Mouse (Mus musculus): ENCODE measurements around the gene Irx4. TPM values are rescaled to one million over a fixed set of nuclear protein-coding genes. Genes with fewer than 3 reads are reported as not detected.

The Irx4 gene
- polyA plus RNA-seq, 1 experiment from 2014 or later: 0.44 TPM

DNA sequence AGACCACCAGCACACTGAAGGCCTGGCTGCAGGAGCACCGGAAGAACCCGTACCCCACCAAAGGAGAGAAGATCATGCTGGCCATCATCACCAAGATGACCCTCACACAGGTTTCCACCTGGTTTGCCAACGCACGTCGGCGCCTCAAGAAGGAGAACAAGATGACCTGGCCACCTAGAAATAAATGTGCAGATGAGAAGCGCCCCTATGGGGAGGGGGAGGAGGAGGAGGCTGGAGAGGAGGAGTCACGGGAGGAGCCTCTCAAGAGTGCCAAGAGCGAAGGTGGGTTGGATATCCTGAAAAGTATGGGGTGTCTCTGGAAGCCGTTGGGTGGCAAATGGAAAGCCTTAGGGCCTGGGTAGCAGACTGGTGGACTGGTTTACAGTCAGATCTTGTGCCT, 7.3 kb downstream of the Irx4 start:
- H3K4me1 ChIP-seq (ENCODE audit: control insufficient read depth, insufficient read depth, low read length): peaks cover 20% of the 10 kb centered on the region; the same call in 1 of the 2 replicates
- no peaks in the 10 kb centered on the region for H3K36me3 ChIP-seq (ENCODE audit: control insufficient read depth, insufficient read depth, low read length)
- WGBS: 13% methylated on average over 10 of the region's 10 CpGs
- H3K4me3 ChIP-seq (ENCODE audit: low read length): no peak overlapping the region
- no peak overlapping the region for H3K4me2 ChIP-seq (ENCODE audit: low read depth, low read length)
- H3K9me3 ChIP-seq (ENCODE audit: control insufficient read depth, low read length): no peaks in the 10 kb centered on the region
- no peak overlapping the region for H3K9ac ChIP-seq (ENCODE audit: low read depth, low read length)
- no peak overlapping the region for H3K27ac ChIP-seq (ENCODE audit: low read length)
- no peak for ATAC-seq
- peaks cover 90% of the 10 kb centered on the region for H3K27me3 ChIP-seq (replicated peaks; ENCODE audit: control insufficient read depth, insufficient read depth, low read length)

DNA sequence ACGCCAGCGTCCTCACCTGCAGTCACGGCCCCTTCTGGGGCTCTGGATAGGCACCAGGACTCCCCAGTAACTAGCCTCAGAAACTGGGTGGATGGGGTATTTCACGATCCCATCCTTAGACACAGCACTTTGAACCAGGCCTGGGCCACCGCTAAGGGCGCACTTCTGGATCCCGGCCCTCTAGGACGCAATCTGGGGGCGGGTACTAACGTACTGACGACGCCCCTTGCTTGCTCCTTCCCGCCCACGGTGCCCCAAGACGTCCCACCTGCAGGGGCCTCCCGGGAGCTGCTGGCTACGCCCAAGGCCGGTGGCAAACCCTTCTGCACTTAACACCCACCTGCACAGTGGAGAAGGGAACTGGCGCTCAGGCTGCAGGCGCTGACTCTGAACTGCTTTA, 8.4 kb downstream of the Irx4 start:
- no peaks in the 10 kb centered on the region for H3K36me3 ChIP-seq (ENCODE audit: control insufficient read depth, insufficient read depth, low read length)
- H3K27me3 ChIP-seq (replicated peaks; ENCODE audit: control insufficient read depth, insufficient read depth, low read length): peaks cover 92% of the 10 kb centered on the region
- no peaks in the 10 kb centered on the region for H3K9me3 ChIP-seq (ENCODE audit: control insufficient read depth, low read length)
- peaks cover 20% of the 10 kb centered on the region; the same call in 1 of the 2 replicates for H3K4me1 ChIP-seq (ENCODE audit: control insufficient read depth, insufficient read depth, low read length)
- 2% methylated on average over 20 of the region's 20 CpGs for WGBS
- H3K4me3 ChIP-seq (ENCODE audit: low read length): peak overlapping the region; percentile 11
- H3K4me2 ChIP-seq (ENCODE audit: low read depth, low read length): peak overlapping the region; percentile 42
- peak; percentile 86 for ATAC-seq
- no peak overlapping the region for H3K27ac ChIP-seq (ENCODE audit: low read length)
- no peak overlapping the region for H3K9ac ChIP-seq (ENCODE audit: low read depth, low read length)

DNA sequence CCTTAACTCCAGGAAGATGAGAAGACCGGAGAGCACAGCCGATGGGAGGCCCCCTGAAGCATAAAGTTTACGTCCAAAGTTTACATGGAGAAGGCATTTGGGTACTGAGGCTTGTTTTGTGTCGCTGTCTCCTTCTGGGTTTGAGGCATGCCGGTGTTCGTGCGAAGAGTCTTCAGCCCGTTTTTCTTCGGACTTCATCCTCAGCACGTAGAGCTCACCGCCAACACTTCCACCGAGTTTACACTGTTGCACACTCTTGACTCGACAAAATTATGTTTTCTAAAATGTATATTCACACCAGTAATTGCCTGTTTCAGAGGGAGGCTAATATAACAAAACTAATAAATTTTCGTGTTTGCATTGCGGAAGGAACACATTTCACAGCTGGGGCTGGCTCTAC, 9.0 kb downstream of the Irx4 start:
- peak overlapping the region; percentile 11 for H3K4me3 ChIP-seq (ENCODE audit: low read length)
- WGBS: 9% methylated on average over 15 of the region's 15 CpGs
- H3K27me3 ChIP-seq (replicated peaks; ENCODE audit: control insufficient read depth, insufficient read depth, low read length): peaks cover 92% of the 10 kb centered on the region
- peak overlapping the region; percentile 42 for H3K4me2 ChIP-seq (ENCODE audit: low read depth, low read length)
- H3K27ac ChIP-seq (ENCODE audit: low read length): no peak overlapping the region
- no peak overlapping the region for H3K9ac ChIP-seq (ENCODE audit: low read depth, low read length)
- H3K4me1 ChIP-seq (ENCODE audit: control insufficient read depth, insufficient read depth, low read length): peaks cover 20% of the 10 kb centered on the region; the same call in 1 of the 2 replicates
- ATAC-seq: no peak
- H3K36me3 ChIP-seq (ENCODE audit: control insufficient read depth, insufficient read depth, low read length): no peaks in the 10 kb centered on the region
- H3K9me3 ChIP-seq (ENCODE audit: control insufficient read depth, low read length): no peaks in the 10 kb centered on the region

DNA sequence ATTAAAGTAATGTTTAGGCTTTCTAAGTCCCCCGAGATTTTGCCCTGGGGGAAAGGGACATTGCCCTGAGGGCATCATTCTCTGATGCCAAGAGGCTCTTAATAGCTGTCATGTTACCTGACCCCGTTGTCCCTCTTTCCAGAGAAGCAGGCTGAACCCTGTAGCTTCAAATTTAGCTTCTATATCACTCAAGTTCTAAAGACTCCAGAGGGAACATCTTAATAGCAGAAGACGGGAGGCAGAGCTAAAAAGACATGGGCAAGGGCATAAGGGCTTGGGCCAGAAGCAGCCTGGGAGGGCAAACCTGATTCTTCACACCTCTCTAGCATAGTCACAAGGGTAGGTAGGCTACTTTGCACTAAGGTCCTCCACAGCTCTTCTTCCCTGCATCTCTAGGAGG, 9.6 kb downstream of the Irx4 start:
- no peaks in the 10 kb centered on the region for H3K9me3 ChIP-seq (ENCODE audit: control insufficient read depth, low read length)

DNA sequence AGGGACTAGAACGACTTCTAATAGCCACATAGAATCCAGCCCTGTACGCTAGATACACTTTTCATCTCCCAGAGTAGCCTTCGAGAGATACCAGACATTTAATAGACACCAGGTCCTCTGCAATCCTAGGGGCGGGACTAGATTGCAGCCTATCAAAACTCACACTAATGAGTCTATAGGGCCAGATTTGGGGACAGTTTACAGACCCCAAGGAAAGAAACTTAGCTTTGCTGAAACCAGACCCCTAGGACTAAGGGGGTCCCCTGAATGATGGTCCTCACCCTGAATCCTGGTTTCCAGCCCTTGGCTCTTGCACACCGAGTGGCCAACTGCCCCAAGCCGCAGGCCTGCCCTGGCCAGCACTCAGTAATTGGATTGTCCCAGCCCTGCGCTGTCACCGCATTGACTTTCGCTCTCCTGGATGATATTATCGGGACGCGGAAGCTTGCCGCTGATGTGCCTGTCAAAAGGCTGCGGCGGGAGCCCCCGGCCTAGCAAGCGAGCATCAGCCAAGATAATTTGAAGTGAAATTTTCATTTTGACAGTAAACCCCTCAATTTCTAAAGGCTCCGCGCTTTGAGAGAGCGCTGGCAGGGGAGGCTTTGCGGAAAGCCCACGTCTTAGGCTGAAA, 10.3 kb downstream of the Irx4 start:
- Histone ChIP-seq H3K27me3 (replicated peaks; ENCODE audit: control insufficient read depth, insufficient read depth, low read length) (peaks cover 79% of the 10 kb centered on the region), H3K4me3 (ENCODE audit: low read length) (peak overlapping the region; percentile 41), H3K4me2 (ENCODE audit: low read depth, low read length) (peak overlapping the region; percentile 61), H3K4me1 (ENCODE audit: control insufficient read depth, insufficient read depth, low read length) (peaks cover 16% of the 10 kb centered on the region; the same call in 1 of the 2 replicates), H3K9ac (ENCODE audit: low read depth, low read length) (no peak overlapping the region), H3K36me3 (ENCODE audit: control insufficient read depth, insufficient read depth, low read length) (no peaks in the 10 kb centered on the region), H3K9me3 (ENCODE audit: control insufficient read depth, low read length) (no peaks in the 10 kb centered on the region), H3K27ac (ENCODE audit: low read length) (no peak overlapping the region)
- ATAC-seq: no peak
- 7% methylated on average over 22 of the region's 22 CpGs for WGBS

More for the DNA sequence above, 9.6 kb downstream of the Irx4 start:
- ATAC-seq: no peak
- H3K36me3 ChIP-seq (ENCODE audit: control insufficient read depth, insufficient read depth, low read length): no peaks in the 10 kb centered on the region
- 27% methylated on average over 3 of the region's 3 CpGs for WGBS
- H3K9ac ChIP-seq (ENCODE audit: low read depth, low read length): no peak overlapping the region
- no peak overlapping the region for H3K27ac ChIP-seq (ENCODE audit: low read length)
- peaks cover 20% of the 10 kb centered on the region; the same call in 1 of the 2 replicates for H3K4me1 ChIP-seq (ENCODE audit: control insufficient read depth, insufficient read depth, low read length)
- no peak overlapping the region for H3K4me2 ChIP-seq (ENCODE audit: low read depth, low read length)
- H3K27me3 ChIP-seq (replicated peaks; ENCODE audit: control insufficient read depth, insufficient read depth, low read length): peaks cover 86% of the 10 kb centered on the region
- no peak overlapping the region for H3K4me3 ChIP-seq (ENCODE audit: low read length)

DNA sequence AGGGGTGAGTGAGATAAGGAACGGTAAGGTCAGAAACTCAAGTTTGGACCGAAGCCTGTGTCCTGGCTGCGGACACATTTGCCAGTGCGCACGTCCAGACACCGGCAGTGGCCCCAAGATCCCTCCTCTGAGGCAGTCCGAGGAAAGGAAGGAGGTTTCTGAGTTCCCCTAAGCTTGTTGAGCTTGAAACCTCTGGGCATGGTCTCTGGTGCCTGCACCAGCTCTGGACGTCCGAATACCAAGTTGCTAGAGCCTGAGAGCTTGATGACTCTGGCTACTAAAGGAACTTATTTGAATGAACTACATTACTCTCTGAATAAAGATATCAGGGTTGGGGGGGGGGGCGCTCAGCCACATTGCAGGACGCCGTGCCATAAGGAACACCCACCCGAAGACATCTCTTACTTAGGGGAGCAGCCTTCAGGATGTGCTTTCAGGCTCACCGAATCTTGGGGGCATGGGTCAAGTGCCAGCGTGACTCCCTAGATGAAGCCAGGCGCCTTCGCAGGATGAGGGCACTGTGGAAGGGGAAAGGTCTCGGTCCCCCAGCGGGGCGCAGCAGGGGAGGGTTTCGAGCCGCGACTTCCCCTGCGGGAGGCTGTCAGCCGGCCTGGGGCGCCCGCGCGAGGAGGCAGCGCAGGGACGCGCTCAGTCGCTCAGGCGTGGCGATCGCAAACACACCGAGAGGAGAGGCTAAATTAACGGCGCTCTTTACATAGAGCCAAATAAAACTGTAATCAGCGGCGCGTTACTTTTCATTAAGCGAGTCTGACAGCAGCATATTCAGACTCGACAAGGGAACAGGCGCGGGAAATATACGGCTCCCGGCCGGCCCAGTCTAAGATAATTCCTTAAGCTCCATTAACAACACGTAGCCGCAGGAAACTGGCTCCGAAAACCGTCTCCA, 11.3 kb downstream of the Irx4 start:
- no peaks in the 10 kb centered on the region for H3K9me3 ChIP-seq (ENCODE audit: control insufficient read depth, low read length)
- WGBS: 1% methylated on average over 53 of the region's 53 CpGs
- no peak for ATAC-seq

DNA sequence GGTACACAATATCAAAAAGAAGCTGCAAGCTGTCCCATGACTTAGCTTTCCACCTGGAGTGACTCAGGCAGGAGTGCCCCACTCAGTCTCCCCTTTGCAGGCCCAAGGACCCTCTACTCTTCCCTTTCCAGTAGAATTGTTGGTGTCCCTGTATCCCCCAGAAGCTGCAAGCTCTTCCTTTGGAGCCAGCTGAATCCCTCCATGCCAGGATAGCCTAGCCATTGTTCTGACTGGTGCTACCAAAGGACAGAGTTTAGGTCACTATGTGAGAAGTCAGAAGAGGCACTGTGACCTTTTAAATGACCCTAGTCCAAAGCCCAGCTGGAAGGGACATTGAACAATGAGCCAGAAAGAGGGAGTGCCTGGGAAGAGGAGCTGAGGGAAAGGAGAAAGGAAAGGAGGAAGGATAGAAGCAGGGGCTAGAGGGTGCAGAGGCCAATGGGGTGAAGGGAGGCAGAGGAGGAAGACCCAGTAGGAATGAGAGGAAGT, 12.6 kb downstream of the Irx4 start:
- ATAC-seq: no peak
- Histone ChIP-seq H3K4me3 (ENCODE audit: low read length) (no peak overlapping the region), H3K9me3 (ENCODE audit: control insufficient read depth, low read length) (no peaks in the 10 kb centered on the region), H3K9ac (ENCODE audit: low read depth, low read length) (no peak overlapping the region), H3K27me3 (replicated peaks; ENCODE audit: control insufficient read depth, insufficient read depth, low read length) (peaks cover 62% of the 10 kb centered on the region), H3K36me3 (ENCODE audit: control insufficient read depth, insufficient read depth, low read length) (no peaks in the 10 kb centered on the region), H3K27ac (ENCODE audit: low read length) (no peak overlapping the region), H3K4me1 (ENCODE audit: control insufficient read depth, insufficient read depth, low read length) (peaks cover 18% of the 10 kb centered on the region; the same call in 1 of the 2 replicates), H3K4me2 (ENCODE audit: low read depth, low read length) (no peak overlapping the region)

More for the DNA sequence above, 11.3 kb downstream of the Irx4 start:
- Histone ChIP-seq H3K9ac (ENCODE audit: low read depth, low read length) (peak overlapping the region; percentile 11; the same call in 1 of the 2 replicates), H3K36me3 (ENCODE audit: control insufficient read depth, insufficient read depth, low read length) (no peaks in the 10 kb centered on the region), H3K27me3 (replicated peaks; ENCODE audit: control insufficient read depth, insufficient read depth, low read length) (peaks cover 75% of the 10 kb centered on the region), H3K27ac (ENCODE audit: low read length) (no peak overlapping the region), H3K4me2 (ENCODE audit: low read depth, low read length) (peak overlapping the region; percentile 61), H3K4me3 (ENCODE audit: low read length) (peak overlapping the region; percentile 41), H3K4me1 (ENCODE audit: control insufficient read depth, insufficient read depth, low read length) (peaks cover 16% of the 10 kb centered on the region; the same call in 1 of the 2 replicates)

DNA sequence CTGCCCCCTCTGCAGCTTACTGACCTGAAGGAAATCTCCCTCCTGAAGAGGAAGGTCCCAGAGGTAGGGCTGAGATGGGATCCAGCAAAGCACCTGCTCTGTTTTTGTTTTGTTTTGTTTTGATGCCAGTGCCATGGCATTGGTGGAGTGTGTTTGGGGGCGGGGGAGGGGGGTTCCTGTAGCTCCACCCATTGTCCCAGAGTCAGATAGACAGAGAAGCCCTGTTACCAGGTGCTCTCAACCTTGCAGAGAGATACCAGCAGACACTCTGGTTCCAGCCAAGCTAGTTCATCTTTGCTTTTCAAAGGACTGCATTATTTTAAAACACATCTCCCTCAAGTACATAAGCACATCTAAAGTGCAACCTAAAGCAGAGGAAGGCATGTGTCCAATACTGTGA, 13.3 kb downstream of the Irx4 start:
- Histone ChIP-seq H3K4me2 (ENCODE audit: low read depth, low read length) (no peak overlapping the region), H3K4me1 (ENCODE audit: control insufficient read depth, insufficient read depth, low read length) (peaks cover 16% of the 10 kb centered on the region; the same call in 1 of the 2 replicates), H3K9me3 (ENCODE audit: control insufficient read depth, low read length) (no peaks in the 10 kb centered on the region), H3K36me3 (ENCODE audit: control insufficient read depth, insufficient read depth, low read length) (no peaks in the 10 kb centered on the region), H3K27ac (ENCODE audit: low read length) (no peak overlapping the region), H3K27me3 (replicated peaks; ENCODE audit: control insufficient read depth, insufficient read depth, low read length) (peaks cover 55% of the 10 kb centered on the region), H3K4me3 (ENCODE audit: low read length) (no peak overlapping the region), H3K9ac (ENCODE audit: low read depth, low read length) (no peak overlapping the region)
- no peak for ATAC-seq
- 33% methylated on average over 1 of the region's 1 CpGs for WGBS

DNA sequence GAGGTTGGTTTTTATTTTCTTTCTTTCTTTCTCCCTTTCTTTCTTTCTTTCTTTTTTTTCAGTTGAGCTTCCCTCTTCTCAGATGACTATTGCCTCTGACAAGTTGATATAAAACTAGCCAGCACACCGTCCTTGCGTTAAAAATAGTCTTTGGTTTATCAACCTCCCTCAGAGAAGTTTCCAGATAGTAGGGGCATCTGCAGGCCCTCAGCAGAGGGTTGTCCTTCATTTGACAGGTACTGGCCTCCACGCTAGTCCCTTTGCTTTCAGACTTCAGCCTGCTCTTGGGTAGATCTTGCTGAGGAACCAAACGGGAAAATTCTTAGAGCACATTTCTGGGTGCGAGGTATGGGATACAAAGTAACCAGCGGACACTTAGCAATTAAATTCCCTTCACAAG, 17.1 kb downstream of the Irx4 start:
- no peaks in the 10 kb centered on the region for H3K36me3 ChIP-seq (ENCODE audit: control insufficient read depth, insufficient read depth, low read length)
- H3K9ac ChIP-seq (ENCODE audit: low read depth, low read length): no peak overlapping the region
- no peak overlapping the region for H3K4me2 ChIP-seq (ENCODE audit: low read depth, low read length)
- WGBS: 72% methylated on average over 6 of the region's 6 CpGs
- H3K27ac ChIP-seq (ENCODE audit: low read length): no peak overlapping the region
- ATAC-seq: no peak
- no peak overlapping the region for H3K4me3 ChIP-seq (ENCODE audit: low read length)
- peaks cover 8% of the 10 kb centered on the region for H3K4me1 ChIP-seq (ENCODE audit: control insufficient read depth, insufficient read depth, low read length)
- H3K9me3 ChIP-seq (ENCODE audit: control insufficient read depth, low read length): no peaks in the 10 kb centered on the region
- peaks cover 19% of the 10 kb centered on the region for H3K27me3 ChIP-seq (replicated peaks; ENCODE audit: control insufficient read depth, insufficient read depth, low read length)
